29 mouse cellular contexts compared by ENCODE assay signal in genomic region chr15:12034317-12034716, GRCm38 (mm10). TPM values are rescaled to one million over a fixed set of nuclear protein-coding genes. Genes with fewer than 3 reads are reported as not detected.
A peak's percentile ranks its signal among the peaks of the same experiment; 100 is the strongest.
DNase-seq lines count a peak whose midpoint lies in the region; ATAC-seq lines count a peak whose summit lies in the region.
"Had no signal": no experiment of that assay in that cellular context is flagged by ENCODE, and none has a peak within 500 bp of the region (broad histone marks: within the 10 kb centered on the region; RNA-seq: fewer than 3 reads in every experiment).

No protein-coding gene starts in this region.

- peak; percentile 53 for DNase-seq in heart, embryonic 10.5 days (ENCODE audit: low spot score)
- no peak for DNase-seq in heart, adult 9 months (ENCODE audit: low spot score in 2 of 2)
- peak; percentile 24 for DNase-seq in splenic B cell, adult 2 months (ENCODE audit: low read depth, low spot score)
- DNase-seq in heart, postnatal 25 days (ENCODE audit: low spot score) = no peak
- no peak for DNase-seq in cerebellum, postnatal 14 days
- no peak for DNase-seq in spleen, postnatal 36 days (ENCODE audit: low spot score in 2 of 2)
- DNase-seq: adrenal gland, adult 2 months; adrenal gland, postnatal 36 days; B cell, adult 2 months; cerebellum, adult 2 months; cerebellum, postnatal 25 days; gastrocnemius, postnatal 25 days; heart, postnatal 36 days; kidney, adult 2 months; lung, embryonic 14.5 days; lung, postnatal 14 days; retina, postnatal 1 day; right cerebral cortex, postnatal 14 days; thymus, postnatal 4 days had no signal

- 0 out of 2 replicates have a peak, but pooled peaks cover 3% of the 10 kb centered on the region for H3K4me1 ChIP-seq in heart, embryonic 10.5 days
- peaks cover 63% of the 10 kb centered on the region for H3K4me1 ChIP-seq in megakaryocyte, embryonic 14.5 days
- H3K4me1 ChIP-seq: liver, embryonic 15.5 days had no signal

- no peak overlapping the region for H3K4me3 ChIP-seq in heart, embryonic 10.5 days
- H3K4me3 ChIP-seq in megakaryocyte, embryonic 14.5 days (replicated peaks) = peak overlapping the region; percentile 75
- H3K4me3 ChIP-seq: forebrain, embryonic 15.5 days; heart, embryonic 15.5 days; hindbrain, embryonic 15.5 days; intestine, embryonic 15.5 days; limb, embryonic 12.5 days; liver, embryonic 15.5 days; midbrain, embryonic 13.5 days had no signal

- H3K27ac ChIP-seq in heart, embryonic 10.5 days = no peak overlapping the region
- H3K27ac ChIP-seq: forebrain, embryonic 15.5 days; heart, embryonic 15.5 days; hindbrain, embryonic 15.5 days; intestine, embryonic 15.5 days; limb, embryonic 12.5 days; liver, embryonic 15.5 days; midbrain, embryonic 13.5 days had no signal

- H3K27me3 ChIP-seq in heart, embryonic 10.5 days (ENCODE audit: insufficient read depth, poor library complexity, severe bottlenecking) = no peaks in the 10 kb centered on the region
- peaks cover 11% of the 10 kb centered on the region for H3K27me3 ChIP-seq in megakaryocyte, embryonic 14.5 days (replicated peaks)
- no peaks in the 10 kb centered on the region for H3K27me3 ChIP-seq in splenic B cell, adult 2 months (ENCODE audit: control insufficient read depth, insufficient read depth, low read length, poor library complexity, severe bottlenecking)
- H3K27me3 ChIP-seq: forebrain, embryonic 15.5 days; heart, embryonic 15.5 days; hindbrain, embryonic 15.5 days; intestine, embryonic 15.5 days; limb, embryonic 12.5 days; liver, embryonic 15.5 days; midbrain, embryonic 13.5 days had no signal

- H3K36me3 ChIP-seq in heart, embryonic 10.5 days = no peaks in the 10 kb centered on the region
- H3K36me3 ChIP-seq in megakaryocyte, embryonic 14.5 days (replicated peaks; ENCODE audit: low read length) = peaks cover 4% of the 10 kb centered on the region
- no peaks in the 10 kb centered on the region for H3K36me3 ChIP-seq in splenic B cell, adult 2 months (ENCODE audit: control insufficient read depth, insufficient read depth, low read length, poor library complexity, severe bottlenecking)
- H3K36me3 ChIP-seq: forebrain, embryonic 15.5 days; G1E; heart, embryonic 15.5 days; hindbrain, embryonic 15.5 days; intestine, embryonic 15.5 days; limb, embryonic 12.5 days; liver, embryonic 15.5 days; midbrain, embryonic 13.5 days had no signal

- intact Hi-C loops in heart, postnatal 25 days (cut with DNase I) = no loop called here

- WGBS in heart, embryonic 10.5 days = 44% methylated on average over 4 of the region's 4 CpGs

- no peaks in the 10 kb centered on the region for H3K9me3 ChIP-seq in heart, embryonic 10.5 days
- peaks cover 4% of the 10 kb centered on the region for H3K9me3 ChIP-seq in megakaryocyte, embryonic 14.5 days
- H3K9me3 ChIP-seq: forebrain, embryonic 15.5 days; G1E; heart, embryonic 15.5 days; hindbrain, embryonic 15.5 days; intestine, embryonic 15.5 days; limb, embryonic 12.5 days; liver, embryonic 15.5 days; midbrain, embryonic 13.5 days had no signal

- peak; percentile 92 for ATAC-seq in common myeloid progenitor, adult 5-6 weeks (replicated peaks; ENCODE audit: low read depth, poor library complexity, severe bottlenecking)
- ATAC-seq: forebrain, embryonic 15.5 days; intestine, embryonic 15.5 days; midbrain, embryonic 13.5 days had no signal

RNA-seq across cellular contexts. Expression of gene Sub1, which starts 37.5 kb away (rescaled TPM):
- 627 and 739 TPM in 2 replicates for polyA plus RNA-seq in heart, embryonic 10.5 days (2016; fragmentation: Nextera tagmentation; extraction: Ambion mirVana)
- total RNA-seq in common myeloid progenitor, adult 5-6 weeks (2017) = 717 and 731 TPM in 2 replicates
- 24.6 TPM in 1 of 2 replicates, not detected in the other for polyA plus RNA-seq in megakaryocyte, embryonic 14.5 days (2012; ENCODE audit: insufficient read depth, low replicate concordance)
- 10 to 100 TPM; 73.6 to 82.5 TPM for total RNA-seq in heart, postnatal 25 days (2021)

Comparison
In these comparisons a context has a peak if more than half of its experiments do, and no peak if none do; other contexts are left out.
1. DNase-seq: peak in heart, embryonic 10.5 days (single experiment) and splenic B cell, adult 2 months (single experiment); none in heart, adult 9 months (0 of 2), heart, postnatal 25 days (single experiment), cerebellum, postnatal 14 days (0 of 2) and spleen, postnatal 36 days (0 of 2).